Mouse (Mus musculus) adrenal gland, postnatal 14 days (tissue): Measurements from ENCODE around the gene Doc2g. TPM values are rescaled to one million over a fixed set of nuclear protein-coding genes. Genes with fewer than 3 reads are reported as not detected.
"Not testable (repeated sequence)": the region's sequence is repeated elsewhere in the genome, so short reads cannot be mapped to it uniquely, and the experiment has no call there.

Experiments
- DNase-seq: peaks from one replicate; pipeline ENCODE4 v3.0.0; 2021; ENCODE audit warnings: mixed read lengths
- long read RNA-seq, 2 experiments: library from polyadenylated mRNA; stranded (forward); transcript quantifications; one replicate each; pipeline ENCODE4 v2.0.0; 2021
- total RNA-seq: library from RNA; stranded (reverse); gene quantifications from 2 replicates; pipeline ENCODE4 v1.2.3, GENCODE M21; 2021

The Doc2g gene
- 1.6 and 2.8 TPM in 2 replicates for total RNA-seq
- long read RNA-seq, experiment 1, partial matches to known transcripts, result 2 of 3 reads
- long read RNA-seq, experiment 1, other reads (novel, unspliced or antisense), result 1 of 3 reads
- long read RNA-seq, experiment 2, partial matches to known transcripts, result 2 of 5 reads
- long read RNA-seq, experiment 2, other reads (novel, unspliced or antisense), result 2 of 5 reads

GRCm38 (mm10) chr19:4003112-4003511, at the start of gene Doc2g:
Doc2g (plus strand) TSS chr19:4003313.
- DNase-seq, result no peak

GRCm38 (mm10) chr19:3955033-3955432, 48.1 kb upstream of the Doc2g start:
- peak; percentile 50 for DNase-seq

DNA sequence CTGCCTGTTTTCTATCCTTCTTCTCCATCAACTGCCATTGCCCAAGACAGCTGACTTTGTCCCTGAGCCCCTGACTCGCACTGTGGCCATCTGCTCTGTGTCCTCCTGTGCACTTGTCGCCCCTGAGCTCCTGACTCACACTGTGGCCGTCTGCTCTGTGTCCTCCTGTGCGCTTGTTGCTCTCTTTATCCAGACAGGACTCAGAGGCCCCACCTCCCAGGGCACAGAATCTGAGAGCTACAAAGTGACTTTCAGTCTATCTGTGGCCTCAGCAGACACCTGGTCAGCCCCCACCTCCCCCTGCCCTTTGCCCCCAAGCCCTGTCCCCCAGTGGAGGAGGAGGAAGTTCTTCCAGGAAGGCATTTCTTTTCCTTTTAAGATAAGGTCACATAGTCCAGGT, 47.3 kb upstream of the Doc2g start:
- peak; percentile 60 for DNase-seq

DNA sequence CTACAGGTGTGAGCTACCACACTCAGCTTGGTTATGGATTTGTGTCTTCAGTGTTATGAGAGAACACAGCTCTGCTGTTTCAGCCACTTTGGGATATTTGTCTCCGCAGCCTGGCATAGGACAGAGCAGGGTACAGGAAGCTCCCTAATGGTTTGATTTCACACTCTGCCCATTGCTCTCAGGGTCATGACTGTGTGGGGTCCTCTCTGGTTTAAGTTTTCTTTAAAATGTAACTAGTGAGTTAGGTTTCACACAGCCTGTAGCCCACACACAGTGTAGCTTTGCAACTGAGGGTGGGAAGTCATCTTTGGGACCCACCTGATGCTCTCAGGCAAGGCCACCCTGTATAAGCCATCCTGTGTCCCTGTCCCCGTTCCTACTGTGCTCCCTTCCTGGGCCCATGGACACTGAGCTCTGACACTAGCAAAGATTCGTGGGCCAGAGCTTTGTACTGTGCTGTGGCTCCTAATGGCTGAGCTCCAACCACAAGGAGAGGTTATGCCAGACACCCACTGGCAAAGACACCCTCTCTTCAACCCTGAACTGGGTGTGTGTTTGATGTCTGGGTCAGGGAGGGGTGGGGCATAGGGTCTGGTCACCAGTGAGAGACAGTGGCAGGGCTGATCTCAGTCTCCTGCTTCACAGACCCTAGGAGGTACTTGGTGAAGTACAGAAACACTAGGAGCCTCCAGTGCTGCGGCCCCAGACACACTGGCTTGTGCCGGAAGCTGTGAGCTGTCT, 45.6 kb upstream of the Doc2g start:
- DNase-seq, result not testable (repeated sequence)

DNA sequence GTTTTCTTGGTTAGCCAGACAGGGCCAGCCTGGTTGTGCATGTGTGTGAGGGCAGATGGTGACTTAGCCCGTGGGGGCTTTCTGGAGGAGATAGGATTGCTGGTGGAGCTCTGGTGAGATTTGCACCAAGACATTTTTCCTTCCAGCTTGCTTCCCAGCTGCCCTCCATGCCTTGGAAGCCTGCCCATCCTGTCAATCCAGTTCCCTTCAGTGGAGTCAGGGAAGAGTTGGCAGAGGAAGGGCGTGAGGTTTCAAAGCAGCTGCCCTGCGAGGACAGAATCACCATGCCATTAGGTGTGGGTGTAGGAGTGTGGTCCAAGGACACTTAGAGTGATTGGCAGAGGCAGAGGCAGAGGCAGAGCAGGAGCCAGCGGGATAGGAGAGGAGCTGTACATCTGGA, 44.6 kb upstream of the Doc2g start, which contains the start of gene Aldh3b3:
Aldh3b3 (plus strand) TSS at position 176 of the 400 bp plus-strand sequence.
- peak; percentile 53 for DNase-seq

- DNase-seq, result peak; percentile 51
Measured at GRCm38 (mm10) chr19:3959030-3959429, 44.1 kb upstream of the Doc2g start.

DNA sequence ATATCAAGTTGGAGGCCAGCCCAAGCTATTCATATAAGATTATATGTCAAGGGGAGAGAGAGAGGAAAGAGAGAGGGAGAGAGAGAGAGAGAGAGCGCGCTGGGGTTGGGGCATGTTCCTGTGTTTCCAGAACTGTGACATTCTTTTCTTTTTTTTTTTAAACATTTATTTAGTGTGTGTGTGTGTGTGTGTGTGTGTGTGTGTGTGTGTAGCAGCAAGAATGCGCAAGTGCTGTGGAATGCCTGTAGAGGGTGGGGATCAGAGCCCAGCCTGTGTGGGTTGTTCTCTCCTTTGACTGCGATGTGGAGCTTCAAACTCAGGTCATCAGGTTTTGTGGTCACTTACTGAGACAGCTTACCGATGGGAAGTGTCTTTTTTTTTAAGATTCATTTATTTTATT, 42.9 kb upstream of the Doc2g start:
- DNase-seq, result no peak

- DNase-seq, result not testable (repeated sequence)
Measured at GRCm38 (mm10) chr19:3961805-3962204, 41.3 kb upstream of the Doc2g start.

GRCm38 (mm10) chr19:3962469-3962868, 40.6 kb upstream of the Doc2g start:
- peak; percentile 66 for DNase-seq

GRCm38 (mm10) chr19:3964030-3964429, 39.1 kb upstream of the Doc2g start:
- DNase-seq, result no peak

- no peak for DNase-seq
Measured at GRCm38 (mm10) chr19:3966330-3967075, 36.6 kb upstream of the Doc2g start.

DNA sequence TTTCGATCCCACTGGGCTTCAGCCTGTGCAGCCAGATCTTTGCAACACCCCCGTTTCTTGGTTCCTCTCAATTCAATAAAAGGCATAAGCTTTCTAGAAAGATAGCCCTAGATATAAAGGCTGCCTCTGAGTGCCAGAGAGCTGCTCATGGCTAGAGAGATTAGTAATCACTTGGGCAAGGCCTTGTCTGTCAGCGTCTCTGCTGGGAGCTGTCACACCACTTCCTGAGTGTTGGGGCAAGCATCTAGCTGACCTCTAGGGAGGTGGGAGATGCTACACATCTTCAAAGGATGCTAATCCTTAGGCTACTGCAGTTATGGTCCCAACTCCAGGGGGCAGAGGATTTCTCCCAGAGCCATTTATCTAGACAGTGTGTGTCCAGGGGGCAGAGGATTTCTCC, 35.9 kb upstream of the Doc2g start:
- no peak for DNase-seq

- DNase-seq, result peak; percentile 21
Measured at GRCm38 (mm10) chr19:3972229-3972628, 30.9 kb upstream of the Doc2g start, which contains the start of gene Aldh3b2. Aldh3b2 (plus strand) TSS chr19:3972328.

- not testable (repeated sequence) for DNase-seq
Measured at GRCm38 (mm10) chr19:3974608-3975007, 28.5 kb upstream of the Doc2g start.

GRCm38 (mm10) chr19:3975866-3976265, 27.2 kb upstream of the Doc2g start:
- DNase-seq, result no peak

- DNase-seq, result peak; percentile 91
Measured at GRCm38 (mm10) chr19:3980309-3980708, 22.8 kb upstream of the Doc2g start.

DNA sequence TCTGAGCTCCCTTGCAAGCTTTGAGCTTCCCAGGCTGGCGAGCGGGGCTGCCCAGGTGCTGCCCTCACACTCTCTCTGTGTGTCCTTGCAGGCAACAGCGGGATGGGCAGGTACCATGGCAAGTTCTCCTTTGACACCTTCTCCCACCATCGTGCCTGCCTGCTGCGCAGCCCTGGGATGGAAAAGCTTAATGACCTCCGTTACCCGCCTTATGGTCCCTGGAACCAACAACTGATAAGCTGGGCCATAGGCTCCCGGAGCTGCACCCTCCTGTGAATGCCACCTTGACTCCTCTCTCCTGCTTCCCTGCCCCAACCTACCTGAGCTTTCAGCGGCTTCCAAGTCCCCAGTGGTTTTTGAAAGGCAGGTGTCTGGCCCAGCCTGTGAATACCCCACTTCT, 22.2 kb upstream of the Doc2g start:
- DNase-seq, result no peak

- DNase-seq, result no peak
Measured at GRCm38 (mm10) chr19:3983527-3984200, 19.4 kb upstream of the Doc2g start.

DNA sequence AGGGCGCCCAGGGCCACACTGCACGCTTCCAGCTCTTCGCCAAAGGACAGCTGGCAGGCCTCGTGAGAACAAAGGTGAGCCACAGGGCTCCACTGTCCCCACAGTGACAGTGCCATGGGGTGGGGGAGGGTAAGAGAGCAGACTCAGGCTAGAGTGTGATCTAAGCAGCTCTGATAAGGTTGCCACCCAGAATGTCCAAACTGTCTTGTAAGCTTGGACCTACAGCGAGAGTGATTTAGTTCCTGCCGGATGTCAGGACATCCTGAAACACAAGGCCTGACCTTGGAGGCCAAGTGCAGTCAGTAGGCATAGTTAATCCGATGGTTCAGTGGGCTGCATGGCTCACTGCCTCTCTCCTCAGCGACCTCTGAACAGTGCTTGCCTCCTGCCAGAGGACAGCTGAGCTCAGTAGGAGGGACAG, 17.8 kb upstream of the Doc2g start:
- peak; percentile 89 for DNase-seq

DNA sequence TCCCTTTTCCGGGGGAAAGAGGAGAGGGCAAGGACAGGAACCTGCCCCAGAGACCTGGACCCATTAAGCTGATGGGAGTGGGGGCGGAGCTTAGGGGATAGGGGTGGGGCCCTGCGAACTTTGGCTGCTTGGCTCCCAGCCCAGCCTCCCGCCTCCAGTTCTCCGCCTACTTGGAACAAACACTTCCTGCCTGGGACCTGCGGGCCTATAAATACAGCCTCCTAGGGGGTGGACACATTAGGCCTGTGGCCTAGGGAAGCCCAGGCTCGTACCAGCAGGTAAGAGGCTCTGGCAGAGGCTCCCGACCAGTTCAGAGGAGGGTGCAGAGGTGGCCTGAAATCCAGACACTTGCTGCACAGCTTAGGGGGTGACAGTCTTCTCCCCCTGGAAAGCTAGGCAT, 16.8 kb upstream of the Doc2g start, which contains the start of gene Acy3:
Acy3 (plus strand) TSS at position 237 of the 400 bp plus-strand sequence.
- peak; percentile 94 for DNase-seq

- no peak for DNase-seq
Measured at GRCm38 (mm10) chr19:3988066-3988465, 15.0 kb upstream of the Doc2g start.

GRCm38 (mm10) chr19:3988750-3989149, 14.4 kb upstream of the Doc2g start:
- DNase-seq, result no peak
